Mouse (Mus musculus): ENCODE measurements around the gene Pet117.
"Not testable (repeated sequence)": the region's sequence is repeated elsewhere in the genome, so short reads cannot be mapped to it uniquely, and the experiment has no call there.

The Pet117 gene

GRCm38 (mm10) chr2:144368400-144369019 is at the start of gene Pet117, which contains the start of gene Kat14:
Gene Pet117, plus strand, starts transcription at chr2:144368996.
Gene Kat14, plus strand, starts transcription at chr2:144368983.
- DNase-seq (ENCODE audit: low spot score in 2 of 2) = peak; percentile 94 to 95

- DNase-seq (ENCODE audit: low spot score in 2 of 2) = no peak
These were observed 44.6 kb upstream of the Pet117 start for GRCm38 (mm10) chr2:144324218-144324617.

GRCm38 (mm10) chr2:144329451-144329850 is 39.3 kb upstream of the Pet117 start:
- no peak for DNase-seq (ENCODE audit: low spot score in 2 of 2)

GRCm38 (mm10) chr2:144329937-144330336 is 38.9 kb upstream of the Pet117 start:
- no peak for DNase-seq (ENCODE audit: low spot score in 2 of 2)

GRCm38 (mm10) chr2:144330352-144330959 is 38.3 kb upstream of the Pet117 start:
- DNase-seq (ENCODE audit: low spot score in 2 of 2) = no peak

- DNase-seq (ENCODE audit: low spot score in 2 of 2) = peak; percentile 37 to 39
These were observed 37.8 kb upstream of the Pet117 start for GRCm38 (mm10) chr2:144330960-144331371.

- DNase-seq (ENCODE audit: low spot score in 2 of 2) = peak in 1 of 2 experiments; percentile 28
These were observed 37.1 kb upstream of the Pet117 start, which contains the start of gene Ovol2 for GRCm38 (mm10) chr2:144331401-144332302. Gene Ovol2, minus strand, starts transcription at chr2:144332146.

GRCm38 (mm10) chr2:144332486-144332885 is 36.3 kb upstream of the Pet117 start:
- DNase-seq (ENCODE audit: low spot score in 2 of 2) = no peak

- peak; percentile 46 to 53 for DNase-seq (ENCODE audit: low spot score in 2 of 2)
These were observed 35.5 kb upstream of the Pet117 start for GRCm38 (mm10) chr2:144333138-144333842.

- no peak for DNase-seq (ENCODE audit: low spot score in 2 of 2)
These were observed 31.6 kb upstream of the Pet117 start for GRCm38 (mm10) chr2:144337230-144337629.

GRCm38 (mm10) chr2:144337701-144338100 is 31.1 kb upstream of the Pet117 start:
- no peak for DNase-seq (ENCODE audit: low spot score in 2 of 2)

GRCm38 (mm10) chr2:144338149-144338548 is 30.6 kb upstream of the Pet117 start:
- DNase-seq (ENCODE audit: low spot score in 2 of 2) = not testable (repeated sequence)

GRCm38 (mm10) chr2:144343158-144343557 is 25.6 kb upstream of the Pet117 start:
- DNase-seq (ENCODE audit: low spot score in 2 of 2) = no peak

- DNase-seq (ENCODE audit: low spot score in 2 of 2) = no peak
These were observed 20.3 kb upstream of the Pet117 start for GRCm38 (mm10) chr2:144348525-144348924.

- DNase-seq (ENCODE audit: low spot score in 2 of 2) = no peak
These were observed 16.0 kb upstream of the Pet117 start for GRCm38 (mm10) chr2:144352843-144353242.

GRCm38 (mm10) chr2:144369020-144369421 is 225 bp downstream of the Pet117 start:
- DNase-seq (ENCODE audit: low spot score in 2 of 2) = no peak

GRCm38 (mm10) chr2:144369511-144369910 is 715 bp downstream of the Pet117 start:
- no peak for DNase-seq (ENCODE audit: low spot score in 2 of 2)

- DNase-seq (ENCODE audit: low spot score in 2 of 2) = no peak
These were observed 2.8 kb downstream of the Pet117 start for GRCm38 (mm10) chr2:144371566-144371965.

- no peak for DNase-seq (ENCODE audit: low spot score in 2 of 2)
These were observed 4.3 kb downstream of the Pet117 start for GRCm38 (mm10) chr2:144373063-144373462.

- DNase-seq (ENCODE audit: low spot score in 2 of 2) = no peak
These were observed 6.4 kb downstream of the Pet117 start for GRCm38 (mm10) chr2:144375063-144375703.

GRCm38 (mm10) chr2:144381293-144381692 is 12.5 kb downstream of the Pet117 start:
- no peak for DNase-seq (ENCODE audit: low spot score in 2 of 2)
